Mouse (Mus musculus) bone marrow, adult 2 months (tissue): ENCODE results near the gene Creb5.

ENCODE experiments used
- CTCF ChIP-seq: fragments of 200-500 bp; IDR thresholded peaks from 2 replicates; pipeline ENCODE4 v1.5.1; 2011; ENCODE audit warnings: low read length, control low read depth; ENCODE audit not compliant: control insufficient read depth, insufficient read depth
- POLR2A ChIP-seq: fragments of 200-500 bp; IDR thresholded peaks from 2 replicates; pipeline ENCODE4 v1.6.1; 2011; ENCODE audit warnings: low read depth, mild to moderate bottlenecking, control low read depth, low read length, borderline replicate concordance; ENCODE audit not compliant: control insufficient read depth

DNA sequence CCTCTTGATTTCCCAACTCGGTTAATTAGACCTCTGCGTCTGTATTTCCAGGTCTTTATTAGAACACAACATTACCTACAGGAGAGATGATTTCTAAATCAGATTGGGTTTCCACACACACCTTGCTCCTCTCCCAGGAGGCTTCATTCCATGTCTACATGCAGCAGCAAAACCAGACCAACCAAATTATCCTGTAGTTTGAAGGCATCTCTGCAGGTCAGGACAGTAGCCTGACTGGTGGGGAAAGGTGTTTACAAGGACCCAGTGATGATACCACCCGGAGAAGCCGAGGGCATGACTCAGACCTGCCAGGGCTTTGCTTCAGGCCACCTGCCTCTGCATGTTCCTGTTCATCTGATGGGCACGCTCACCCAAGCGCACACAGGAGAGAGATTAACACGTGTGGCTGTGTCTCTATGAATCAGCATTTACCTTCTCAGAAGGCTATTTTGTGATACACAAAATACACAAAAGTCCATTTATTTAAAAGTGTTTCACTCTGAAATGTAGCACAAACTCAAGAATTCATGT lies 355.8 kb downstream of the Creb5 start:
- TF ChIP-seq CTCF (no peak), POLR2A (no peak)
